Mouse (Mus musculus) intestine, embryonic 14.5 days (tissue): ENCODE data around the gene Tcp11l1. TPM values are rescaled to one million over a fixed set of nuclear protein-coding genes. Genes with fewer than 3 reads are reported as not detected.
A peak's percentile ranks its signal among the peaks of the same experiment; 100 is the strongest.

Experiments used
- ATAC-seq: fragments of 200-750 bp; cut with Nextera tagmentation; replicated peaks from 2 replicates; pipeline ENCODE4 v1.8.0; 2017; ENCODE audit warnings: low read depth, moderate number of reproducible peaks, moderate TSS enrichment, moderate library complexity; ENCODE audit not compliant: low FRiP score, low TSS enrichment
- DNase-seq: peaks from one replicate; pipeline ENCODE4 v3.0.0-alpha.2; 2018; ENCODE audit warnings: low spot score
- H3K27ac ChIP-seq: fragments of 300-500 bp; sonication (generic); 2 replicates; pipeline ENCODE4 v1.5.1; 2014; ENCODE audit warnings: low read depth, mild to moderate bottlenecking, control low read depth
- H3K27me3 ChIP-seq: fragments of 300-500 bp; sonication (generic); replicated peaks from 2 replicates; pipeline ENCODE4 v1.6.1; 2014; ENCODE audit warnings: low read length, control low read depth; ENCODE audit not compliant: control insufficient read depth, insufficient read depth
- H3K36me3 ChIP-seq: fragments of 300-500 bp; sonication (generic); 2 replicates; pipeline ENCODE4 v1.6.1; 2014; ENCODE audit warnings: low read length, control low read depth; ENCODE audit not compliant: control insufficient read depth, insufficient read depth
- H3K4me1 ChIP-seq: fragments of 300-500 bp; sonication (generic); replicated peaks from 2 replicates; pipeline ENCODE4 v1.6.1; 2014; ENCODE audit warnings: low read length, control low read depth, mixed read lengths; ENCODE audit not compliant: control insufficient read depth, insufficient read depth
- H3K4me2 ChIP-seq: fragments of 300-500 bp; sonication (generic); 2 replicates; pipeline ENCODE4 v1.6.1; 2014; ENCODE audit warnings: low read length
- H3K4me3 ChIP-seq: fragments of 300-500 bp; sonication (generic); 2 replicates; pipeline ENCODE4 v1.5.1; 2014; ENCODE audit warnings: low read depth, low read length, control low read depth, mixed read lengths
- H3K9ac ChIP-seq: fragments of 300-500 bp; sonication (generic); 2 replicates; pipeline ENCODE4 v1.6.1; 2014; ENCODE audit warnings: mild to moderate bottlenecking, low read length
- H3K9me3 ChIP-seq: fragments of 300-500 bp; sonication (generic); 2 replicates; pipeline ENCODE4 v1.6.1; 2016; ENCODE audit warnings: low read length, control low read depth; ENCODE audit not compliant: control insufficient read depth
- WGBS: fragments of 180-500 bp; shearing (Covaris S2); extraction: QIAGEN DNeasy Blood & Tissue Kit; methylation state at CpG from one replicate; pipeline ENCODE4 v1.1.7; 2014; 5-methylcytosine and 5-hydroxymethylcytosine counted together
- polyA plus RNA-seq: library from polyadenylated mRNA; unstranded; fragments of >200 nt; fragmentation: Nextera tagmentation; extraction: Ambion mirVana; gene quantifications from 2 replicates; pipeline ENCODE4 v1.2.1, GENCODE M21; 2014

The Tcp11l1 gene
- polyA plus RNA-seq, 1 experiment from 2014 or later: 52.6 TPM

DNA sequence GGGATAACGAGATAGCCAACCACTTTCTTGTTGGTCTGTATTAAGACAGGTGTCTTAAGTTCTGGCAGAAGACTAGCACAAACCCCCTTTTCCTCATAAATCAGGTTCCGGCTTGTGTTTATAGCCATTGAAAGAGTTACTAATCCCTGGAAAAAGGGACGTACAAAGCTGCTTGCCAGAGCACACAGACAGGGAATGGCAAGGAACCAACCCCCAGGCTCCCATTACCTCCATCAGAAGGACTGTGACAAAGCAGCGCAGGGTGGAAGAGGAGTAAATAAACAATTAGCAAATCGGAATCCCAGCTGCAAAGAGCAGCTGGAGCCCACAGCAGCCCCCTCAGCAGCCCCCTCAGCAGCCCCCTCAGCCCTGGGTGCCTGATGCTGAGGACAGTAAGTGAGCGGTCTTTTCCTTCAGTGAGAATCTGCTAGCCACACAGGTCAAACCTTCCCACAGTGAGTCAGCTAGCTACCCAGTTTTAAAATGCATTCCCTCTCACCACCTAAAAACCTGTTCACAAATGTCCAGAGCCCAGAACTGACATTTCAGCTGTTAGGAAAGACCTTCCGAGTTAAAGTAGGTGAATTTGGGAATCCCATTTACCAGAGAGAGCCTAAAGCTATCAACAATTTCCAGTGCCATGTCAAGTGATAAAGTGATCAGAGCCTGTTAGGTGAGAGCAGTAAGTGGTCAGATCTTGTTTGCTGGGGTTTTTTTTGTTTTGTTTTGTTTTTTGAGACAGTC, 29.2 kb upstream of the Tcp11l1 start:
- Histone ChIP-seq H3K4me1 (peaks cover 16% of the 10 kb centered on the region; the same call in 1 of the 2 replicates), H3K4me2 (peak overlapping the region; percentile 70), H3K27me3 (no peaks in the 10 kb centered on the region), H3K27ac (no peak overlapping the region), H3K9ac (no peak overlapping the region), H3K9me3 (no peaks in the 10 kb centered on the region), H3K36me3 (no peaks in the 10 kb centered on the region), H3K4me3 (peak overlapping the region; percentile 61)
- DNase-seq (no peak), ATAC-seq (no peak)
- WGBS: 35% methylated on average over 7 of the region's 7 CpGs

- Histone ChIP-seq H3K4me2 (peak overlapping the region; percentile 70; the same call in 1 of the 2 replicates), H3K9ac (no peak overlapping the region), H3K4me1 (peaks cover 16% of the 10 kb centered on the region; the same call in 1 of the 2 replicates), H3K4me3 (peak overlapping the region; percentile 61; the same call in 1 of the 2 replicates), H3K27ac (no peak overlapping the region), H3K9me3 (no peaks in the 10 kb centered on the region), H3K36me3 (no peaks in the 10 kb centered on the region), H3K27me3 (no peaks in the 10 kb centered on the region)
- no peak for ATAC-seq
- WGBS: 44% methylated on average over 7 of the region's 7 CpGs
- no peak for DNase-seq
Measured at GRCm38 (mm10) chr2:104740248-104740949, 28.4 kb upstream of the Tcp11l1 start.

DNA sequence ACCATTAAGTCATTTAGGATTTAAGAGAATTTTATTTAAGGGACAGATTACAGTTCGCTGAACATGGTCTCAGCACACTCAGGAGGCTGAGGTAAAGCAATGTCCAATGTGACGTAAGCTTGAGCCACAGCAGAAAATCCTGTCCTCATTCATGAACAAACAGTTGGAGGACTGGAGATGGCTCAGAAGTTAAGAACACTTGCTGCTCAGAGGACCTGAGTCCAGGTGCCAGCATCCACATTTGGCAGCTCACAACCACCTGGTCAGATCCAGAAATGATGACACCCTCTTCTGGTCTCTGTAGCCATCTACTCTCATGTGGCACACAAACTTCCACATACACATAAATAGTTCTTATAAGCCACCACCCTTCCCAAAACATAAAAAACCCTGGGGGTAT, 27.7 kb upstream of the Tcp11l1 start:
- 94% methylated on average over 2 of the region's 2 CpGs for WGBS

GRCm38 (mm10) chr2:104736241-104736640, 24.3 kb upstream of the Tcp11l1 start:
- no peak overlapping the region for H3K4me2 ChIP-seq
- no peak overlapping the region for H3K9ac ChIP-seq
- no peak for ATAC-seq
- peaks cover 12% of the 10 kb centered on the region; the same call in 1 of the 2 replicates for H3K4me1 ChIP-seq
- no peaks in the 10 kb centered on the region for H3K27me3 ChIP-seq
- H3K36me3 ChIP-seq: no peaks in the 10 kb centered on the region
- 64% methylated on average over 7 of the region's 7 CpGs for WGBS
- H3K4me3 ChIP-seq: no peak overlapping the region
- DNase-seq: no peak
- H3K9me3 ChIP-seq: no peaks in the 10 kb centered on the region
- H3K27ac ChIP-seq: no peak overlapping the region

More for the DNA sequence above, 27.7 kb upstream of the Tcp11l1 start:
- H3K4me1 ChIP-seq: peaks cover 16% of the 10 kb centered on the region; the same call in 1 of the 2 replicates
- H3K4me3 ChIP-seq: no peak overlapping the region
- H3K27me3 ChIP-seq: no peaks in the 10 kb centered on the region
- no peak for ATAC-seq
- H3K9me3 ChIP-seq: no peaks in the 10 kb centered on the region
- no peaks in the 10 kb centered on the region for H3K36me3 ChIP-seq
- no peak overlapping the region for H3K4me2 ChIP-seq
- DNase-seq: no peak
- no peak overlapping the region for H3K9ac ChIP-seq
- H3K27ac ChIP-seq: no peak overlapping the region

DNA sequence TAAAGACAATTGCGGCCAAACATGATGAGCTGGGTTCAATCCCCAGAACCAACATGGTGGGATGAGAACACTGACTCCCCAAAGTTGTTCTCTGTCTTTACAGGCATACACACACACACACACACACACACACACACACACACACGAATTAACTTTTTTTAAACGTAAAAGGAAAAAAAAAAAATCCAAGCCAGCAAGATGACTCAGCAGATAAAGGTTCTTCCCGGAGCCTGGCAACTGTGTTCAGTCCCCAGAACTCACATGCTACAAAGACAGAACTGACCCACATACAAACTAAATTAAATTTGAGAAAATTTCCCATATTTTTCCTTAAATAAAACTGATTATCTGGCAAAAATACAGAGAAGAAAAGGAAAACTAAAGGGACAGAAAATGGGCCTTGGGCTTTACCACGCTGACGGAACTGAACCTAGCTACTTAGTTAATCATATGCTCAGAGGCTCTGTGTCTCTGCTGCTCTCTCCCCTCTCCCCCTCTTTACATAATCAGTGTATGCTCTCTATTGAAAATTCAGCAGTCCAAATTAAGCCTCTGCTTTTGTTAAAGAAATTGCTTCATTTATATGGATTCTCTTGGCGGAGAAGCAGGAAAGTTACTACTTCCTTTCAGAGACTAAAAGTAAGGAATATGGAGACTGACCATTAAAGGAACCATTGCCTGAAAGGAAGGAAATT, 20.7 kb upstream of the Tcp11l1 start:
- Histone ChIP-seq H3K27ac (no peak overlapping the region), H3K27me3 (no peaks in the 10 kb centered on the region), H3K9ac (no peak overlapping the region), H3K4me3 (no peak overlapping the region), H3K36me3 (no peaks in the 10 kb centered on the region), H3K4me1 (0 out of 2 replicates have a peak, but pooled peaks cover under 1% of the 10 kb centered on the region), H3K9me3 (no peaks in the 10 kb centered on the region), H3K4me2 (no peak overlapping the region)
- ATAC-seq (no peak), DNase-seq (no peak)
- 73% methylated on average over 7 of the region's 7 CpGs for WGBS

GRCm38 (mm10) chr2:104732033-104732444, 20.1 kb upstream of the Tcp11l1 start:
- no peak overlapping the region for H3K4me2 ChIP-seq
- DNase-seq: no peak

GRCm38 (mm10) chr2:104727369-104727768, 15.4 kb upstream of the Tcp11l1 start:
- no peak for ATAC-seq
- 47% methylated on average over 1 of the region's 1 CpGs for WGBS
- Histone ChIP-seq H3K9me3 (no peaks in the 10 kb centered on the region), H3K27me3 (no peaks in the 10 kb centered on the region), H3K4me2 (no peak overlapping the region), H3K27ac (no peak overlapping the region), H3K4me1 (0 out of 2 replicates have a peak, but pooled peaks cover 3% of the 10 kb centered on the region), H3K4me3 (no peak overlapping the region), H3K9ac (no peak overlapping the region), H3K36me3 (peaks cover 8% of the 10 kb centered on the region; the same call in 1 of the 2 replicates)
- no peak for DNase-seq

More at GRCm38 (mm10) chr2:104732033-104732444, 20.1 kb upstream of the Tcp11l1 start:
- H3K27ac ChIP-seq: no peak overlapping the region
- no peaks in the 10 kb centered on the region for H3K36me3 ChIP-seq
- H3K27me3 ChIP-seq: no peaks in the 10 kb centered on the region
- no peak for ATAC-seq
- no peaks in the 10 kb centered on the region for H3K9me3 ChIP-seq
- H3K4me3 ChIP-seq: no peak overlapping the region
- no peak overlapping the region for H3K9ac ChIP-seq
- 87% methylated on average over 9 of the region's 9 CpGs for WGBS
- H3K4me1 ChIP-seq: 0 out of 2 replicates have a peak, but pooled peaks cover 3% of the 10 kb centered on the region

GRCm38 (mm10) chr2:104722021-104722420, 10.1 kb upstream of the Tcp11l1 start:
- Histone ChIP-seq H3K36me3 (peaks cover 8% of the 10 kb centered on the region; the same call in 1 of the 2 replicates), H3K27me3 (no peaks in the 10 kb centered on the region), H3K4me3 (no peak overlapping the region), H3K4me2 (no peak overlapping the region), H3K4me1 (no peaks in the 10 kb centered on the region), H3K27ac (no peak overlapping the region), H3K9me3 (no peaks in the 10 kb centered on the region), H3K9ac (no peak overlapping the region)
- 53% methylated on average over 3 of the region's 3 CpGs for WGBS
- DNase-seq: no peak
- no peak for ATAC-seq
